Mouse (Mus musculus): ENCODE measurements around the gene Vmn1r5. TPM values are rescaled to one million over a fixed set of nuclear protein-coding genes. Genes with fewer than 3 reads are reported as not detected.
"Not testable (repeated sequence)": the region's sequence is repeated elsewhere in the genome, so short reads cannot be mapped to it uniquely, and the experiment has no call there.

Gene Vmn1r5
- polyA plus RNA-seq, 1 experiment from 2014 or later, result not detected

DNA sequence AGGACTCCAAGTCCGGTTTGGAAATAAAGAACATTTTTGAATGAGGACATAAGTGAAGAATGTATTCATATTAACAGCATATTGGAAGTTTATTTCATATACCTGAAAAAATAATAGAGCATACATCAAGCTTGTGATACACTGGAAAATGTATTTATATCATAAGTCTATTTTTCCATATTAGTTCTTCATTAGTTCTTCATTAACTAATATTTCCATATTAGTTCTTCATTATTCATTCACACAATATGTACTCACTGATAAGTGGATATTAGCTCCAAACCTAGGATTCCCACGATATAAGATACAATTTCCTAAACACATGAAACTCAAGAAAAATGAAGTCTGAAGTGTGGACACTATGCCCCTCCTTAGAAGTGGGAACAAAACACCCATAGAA lies 55.2 kb downstream of the Vmn1r5 start, which contains the start of gene Vmn1r7:
Gene Vmn1r7, minus strand, starts transcription at position 101 of the 400 bp plus-strand sequence.
- not testable (repeated sequence) for H3K36me3 ChIP-seq (ENCODE audit: control insufficient read depth, insufficient read depth); H3K27me3 ChIP-seq (ENCODE audit: control insufficient read depth, insufficient read depth, low read length); H3K27ac ChIP-seq (ENCODE audit: low read length); H3K9ac ChIP-seq (ENCODE audit: low read length); ATAC-seq (replicated peaks; ENCODE audit: extremely low read depth, insufficient read depth, low FRiP score); H3K4me2 ChIP-seq (ENCODE audit: low read depth, low read length); H3K4me3 ChIP-seq (ENCODE audit: low read length); H3K9me3 ChIP-seq (replicated peaks; ENCODE audit: control insufficient read depth, low read length); H3K4me1 ChIP-seq (ENCODE audit: control insufficient read depth, insufficient read depth, low read length)
- WGBS, result 80% methylated on average over 2 of the region's 2 CpGs

DNA sequence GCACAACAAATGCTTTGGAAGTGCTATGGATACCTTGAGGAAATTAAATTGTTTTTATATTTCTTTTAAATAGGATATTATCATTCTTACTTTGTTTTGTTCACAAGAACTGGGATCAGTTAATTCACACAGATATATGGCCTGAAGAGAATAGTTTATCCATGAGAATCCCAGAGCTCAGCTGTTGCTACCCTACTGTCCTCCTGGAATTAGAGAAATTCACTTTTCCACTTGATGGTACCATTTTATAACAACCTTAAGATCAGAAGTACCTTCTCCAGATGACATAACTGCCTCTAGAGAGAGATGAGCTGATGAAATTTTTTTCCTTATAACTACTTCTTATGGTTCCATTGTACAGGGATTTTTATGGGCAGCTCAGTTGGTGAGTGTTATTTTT lies 61.9 kb downstream of the Vmn1r5 start, which contains the start of gene Vmn1r8:
Gene Vmn1r8, plus strand, starts transcription at position 301 of the 400 bp plus-strand sequence.
- Histone ChIP-seq H3K9ac (ENCODE audit: low read length) (no peak within 1 kb of the TSS), H3K4me3 (ENCODE audit: low read length) (no peak within 1 kb of the TSS), H3K27ac (ENCODE audit: low read length) (no peak within 1 kb of the TSS), H3K36me3 (ENCODE audit: control insufficient read depth, insufficient read depth) (no peaks in the 10 kb centered on the region), H3K27me3 (ENCODE audit: control insufficient read depth, insufficient read depth, low read length) (no peaks in the 10 kb centered on the region), H3K9me3 (replicated peaks; ENCODE audit: control insufficient read depth, low read length) (no peaks in the 10 kb centered on the region), H3K4me1 (ENCODE audit: control insufficient read depth, insufficient read depth, low read length) (no peaks in the 10 kb centered on the region), H3K4me2 (ENCODE audit: low read depth, low read length) (no peak within 1 kb of the TSS)
- ATAC-seq (replicated peaks; ENCODE audit: extremely low read depth, insufficient read depth, low FRiP score), result no peak

DNA sequence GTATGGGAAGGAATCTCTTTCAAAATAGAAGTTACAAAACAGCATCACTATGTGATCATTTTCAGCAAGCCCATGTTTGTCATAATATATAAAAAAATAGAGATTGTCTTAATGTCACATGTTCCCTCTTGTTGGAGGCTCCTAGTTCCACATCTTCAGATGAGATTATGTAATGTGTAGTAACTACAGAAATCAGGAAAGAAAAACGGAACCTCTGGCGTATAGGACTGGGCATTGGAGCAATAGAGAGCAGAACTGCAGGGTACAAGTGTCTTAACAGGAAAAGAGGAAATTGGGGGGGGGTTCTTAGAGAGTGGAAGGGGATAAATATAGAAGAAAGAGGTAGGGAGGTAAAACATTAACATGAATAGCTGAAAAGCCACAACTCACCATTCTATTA lies 64.6 kb downstream of the Vmn1r5 start:
- Histone ChIP-seq H3K9ac (ENCODE audit: low read length) (no peak overlapping the region), H3K36me3 (ENCODE audit: control insufficient read depth, insufficient read depth) (no peaks in the 10 kb centered on the region), H3K27ac (ENCODE audit: low read length) (no peak overlapping the region), H3K4me3 (ENCODE audit: low read length) (no peak overlapping the region), H3K9me3 (replicated peaks; ENCODE audit: control insufficient read depth, low read length) (no peaks in the 10 kb centered on the region), H3K4me1 (ENCODE audit: control insufficient read depth, insufficient read depth, low read length) (no peaks in the 10 kb centered on the region), H3K4me2 (ENCODE audit: low read depth, low read length) (no peak overlapping the region), H3K27me3 (ENCODE audit: control insufficient read depth, insufficient read depth, low read length) (no peaks in the 10 kb centered on the region)
- no peak for ATAC-seq (replicated peaks; ENCODE audit: extremely low read depth, insufficient read depth, low FRiP score)
- 63% methylated on average over 2 of the region's 2 CpGs for WGBS

Other genes with a start within 250 kb of the Vmn1r5 start
- 27.6 and 32.6 TPM in 2 replicates for gene Kbtbd2, start 172.5 kb upstream of the Vmn1r5 start, polyA plus RNA-seq (2015; fragmentation: Nextera tagmentation; extraction: Ambion mirVana)
- 138 and 143 TPM in 2 replicates for gene Fkbp9, start 138.2 kb upstream of the Vmn1r5 start, polyA plus RNA-seq (2015; fragmentation: Nextera tagmentation; extraction: Ambion mirVana)
- 70.6 and 77.0 TPM in 2 replicates for gene Nt5c3, start 46.3 kb upstream of the Vmn1r5 start, polyA plus RNA-seq (2015; fragmentation: Nextera tagmentation; extraction: Ambion mirVana)
- gene Vmn1r4, start 46.3 kb upstream of the Vmn1r5 start, polyA plus RNA-seq (2015; fragmentation: Nextera tagmentation; extraction: Ambion mirVana), result 0.16 TPM in 2 replicates
- gene Vmn1r6, start 27.0 kb downstream of the Vmn1r5 start, polyA plus RNA-seq (2015; fragmentation: Nextera tagmentation; extraction: Ambion mirVana), result not detected in 2 replicates
- not detected in 2 replicates for gene Vmn1r7, start 55.1 kb downstream of the Vmn1r5 start, polyA plus RNA-seq (2015; fragmentation: Nextera tagmentation; extraction: Ambion mirVana)
- not detected in 2 replicates for gene Vmn1r8, start 62.0 kb downstream of the Vmn1r5 start, polyA plus RNA-seq (2015; fragmentation: Nextera tagmentation; extraction: Ambion mirVana)
- not detected in 2 replicates for gene Vmn1r9, start 96.5 kb downstream of the Vmn1r5 start, polyA plus RNA-seq (2015; fragmentation: Nextera tagmentation; extraction: Ambion mirVana)
- gene Vmn1r10, start 139.2 kb downstream of the Vmn1r5 start, polyA plus RNA-seq (2015; fragmentation: Nextera tagmentation; extraction: Ambion mirVana), result not detected in 2 replicates
- not detected in 2 replicates for gene Vmn1r11, start 163.2 kb downstream of the Vmn1r5 start, polyA plus RNA-seq (2015; fragmentation: Nextera tagmentation; extraction: Ambion mirVana)
- not detected in 2 replicates for gene Vmn1r12, start 186.6 kb downstream of the Vmn1r5 start, polyA plus RNA-seq (2015; fragmentation: Nextera tagmentation; extraction: Ambion mirVana)
- gene Vmn1r13, start 233.0 kb downstream of the Vmn1r5 start, polyA plus RNA-seq (2015; fragmentation: Nextera tagmentation; extraction: Ambion mirVana), result not detected in 2 replicates